Mouse (Mus musculus) liver, adult 2 months (tissue): ENCODE measurements around the gene Dnaja3. TPM values are rescaled to one million over a fixed set of nuclear protein-coding genes. Genes with fewer than 3 reads are reported as not detected.
A peak's percentile ranks its signal among the peaks of the same experiment; 100 is the strongest.

Experiments
- DNase-seq: peaks from one replicate; pipeline ENCODE4 v3.0.0-alpha.2; 2011; ENCODE audit warnings: low read depth, low spot score; ENCODE audit errors: extremely low read depth
- H3K27ac ChIP-seq: fragments of 200-500 bp; replicated peaks from 2 replicates; pipeline ENCODE4 v1.5.1; 2012; ENCODE audit warnings: low read depth, mild to moderate bottlenecking, control low read depth, inconsistent platforms, low read length; ENCODE audit not compliant: insufficient read depth
- H3K27me3 ChIP-seq: fragments of 200-500 bp; 2 replicates; pipeline ENCODE4 v1.6.1; 2012; ENCODE audit warnings: mild to moderate bottlenecking, moderate library complexity, low read length, inconsistent platforms; ENCODE audit not compliant: control insufficient read depth, insufficient read depth
- H3K36me3 ChIP-seq: fragments of 200-500 bp; 2 replicates; pipeline ENCODE4 v1.6.1; 2012; ENCODE audit warnings: low read length, inconsistent platforms; ENCODE audit not compliant: control insufficient read depth, insufficient read depth
- H3K4me1 ChIP-seq: fragments of 200-500 bp; 2 replicates; pipeline ENCODE4 v1.6.1; 2011; ENCODE audit warnings: low read length; ENCODE audit not compliant: control insufficient read depth, insufficient read depth
- H3K4me3 ChIP-seq: fragments of 200-500 bp; 2 replicates; pipeline ENCODE4 v1.5.1; 2011; ENCODE audit warnings: low read depth, mild to moderate bottlenecking, control low read depth, low read length, moderate library complexity; ENCODE audit not compliant: insufficient read depth
- H3K79me2 ChIP-seq: fragments of 200-500 bp; 2 replicates; pipeline ENCODE4 v1.6.1; 2012; ENCODE audit warnings: inconsistent platforms, mild to moderate bottlenecking, low read length, moderate library complexity; ENCODE audit not compliant: control insufficient read depth, insufficient read depth
- H3K9ac ChIP-seq: fragments of 200-500 bp; 2 replicates; pipeline ENCODE4 v1.6.1; 2012; ENCODE audit warnings: low read depth, mild to moderate bottlenecking, control low read depth, inconsistent platforms, low read length
- CTCF ChIP-seq: fragments of 200-500 bp; IDR thresholded peaks from 2 replicates; pipeline ENCODE4 v1.5.1; 2011; ENCODE audit warnings: low read depth, low read length, control low read depth
- POLR2A ChIP-seq: fragments of 200-500 bp; IDR thresholded peaks from 2 replicates; pipeline ENCODE4 v1.6.1; 2011; ENCODE audit warnings: low read length, control low read depth; ENCODE audit not compliant: insufficient read depth; ENCODE audit errors: extremely low read depth
- WGBS: fragments of 180-500 bp; shearing (Covaris S2); methylation state at CpG from one replicate; pipeline ENCODE4 v1.1.7; 2018; 5-methylcytosine and 5-hydroxymethylcytosine counted together
- polyA plus RNA-seq: library from polyadenylated mRNA; depleted of rRNA; stranded (reverse); fragments of >200 nt; gene quantifications from 2 replicates; pipeline ENCODE4 v1.2.3, GENCODE M21; 2012
- total RNA-seq: library from RNA; depleted of rRNA; stranded (reverse); fragments of >200 nt; gene quantifications from 2 replicates; pipeline ENCODE4 v1.2.3, GENCODE M21; 2014

Dnaja3 gene
- total and polyA plus RNA-seq, 2 experiments, result 37.7 to 76.3 TPM

DNA sequence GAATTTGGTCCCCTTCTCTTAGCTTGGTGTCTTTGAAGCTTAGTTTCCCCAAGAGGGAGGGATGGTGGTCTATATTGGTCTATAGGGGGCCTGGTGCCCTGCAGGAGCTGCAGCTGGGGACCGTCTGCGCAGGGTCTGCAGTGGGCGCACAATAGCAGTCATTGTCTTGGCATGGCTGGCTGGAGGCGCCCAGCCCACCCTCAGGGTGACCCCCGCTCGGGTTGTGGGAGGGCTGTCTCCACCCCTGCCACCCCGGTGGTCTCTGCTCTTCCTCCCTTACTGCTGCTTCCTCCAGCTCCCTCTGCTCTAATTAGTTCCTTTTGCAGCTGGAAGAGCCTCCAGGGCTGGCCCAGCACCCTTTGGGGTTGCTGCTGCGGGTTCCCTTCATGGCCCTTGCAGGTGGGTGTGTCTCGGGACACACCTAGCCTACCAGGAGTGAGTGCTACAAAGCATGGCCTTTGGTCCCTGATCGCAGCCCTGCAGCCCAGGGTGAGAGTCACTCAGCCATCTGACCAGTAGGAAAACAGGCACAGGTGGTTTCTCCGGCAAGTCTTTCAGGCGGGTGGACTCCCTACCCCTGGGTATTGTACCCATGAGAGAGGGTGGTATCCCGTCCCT is 34.2 kb upstream of the Dnaja3 start:
- no peak overlapping the region for H3K4me3 ChIP-seq
- H3K4me1 ChIP-seq, result no peaks in the 10 kb centered on the region
- no peak overlapping the region for H3K27ac ChIP-seq
- H3K79me2 ChIP-seq, result no peaks in the 10 kb centered on the region
- H3K36me3 ChIP-seq, result no peaks in the 10 kb centered on the region
- no peak for TF ChIP-seq CTCF
- TF ChIP-seq POLR2A, result no peak
- no peak overlapping the region for H3K9ac ChIP-seq
- 84% methylated on average over 13 of the region's 13 CpGs for WGBS
- H3K27me3 ChIP-seq, result no peaks in the 10 kb centered on the region
- DNase-seq, result no peak

GRCm38 (mm10) chr16:4606431-4607084 is 33.2 kb upstream of the Dnaja3 start:
- Histone ChIP-seq H3K27me3 (no peaks in the 10 kb centered on the region), H3K36me3 (no peaks in the 10 kb centered on the region), H3K4me1 (no peaks in the 10 kb centered on the region), H3K79me2 (no peaks in the 10 kb centered on the region), H3K27ac (peak overlapping the region; percentile 23), H3K9ac (no peak overlapping the region), H3K4me3 (no peak overlapping the region)
- DNase-seq, result no peak
- WGBS, result 52% methylated on average over 5 of the region's 5 CpGs
- no peak for TF ChIP-seq POLR2A
- TF ChIP-seq CTCF, result peak; percentile 43

DNA sequence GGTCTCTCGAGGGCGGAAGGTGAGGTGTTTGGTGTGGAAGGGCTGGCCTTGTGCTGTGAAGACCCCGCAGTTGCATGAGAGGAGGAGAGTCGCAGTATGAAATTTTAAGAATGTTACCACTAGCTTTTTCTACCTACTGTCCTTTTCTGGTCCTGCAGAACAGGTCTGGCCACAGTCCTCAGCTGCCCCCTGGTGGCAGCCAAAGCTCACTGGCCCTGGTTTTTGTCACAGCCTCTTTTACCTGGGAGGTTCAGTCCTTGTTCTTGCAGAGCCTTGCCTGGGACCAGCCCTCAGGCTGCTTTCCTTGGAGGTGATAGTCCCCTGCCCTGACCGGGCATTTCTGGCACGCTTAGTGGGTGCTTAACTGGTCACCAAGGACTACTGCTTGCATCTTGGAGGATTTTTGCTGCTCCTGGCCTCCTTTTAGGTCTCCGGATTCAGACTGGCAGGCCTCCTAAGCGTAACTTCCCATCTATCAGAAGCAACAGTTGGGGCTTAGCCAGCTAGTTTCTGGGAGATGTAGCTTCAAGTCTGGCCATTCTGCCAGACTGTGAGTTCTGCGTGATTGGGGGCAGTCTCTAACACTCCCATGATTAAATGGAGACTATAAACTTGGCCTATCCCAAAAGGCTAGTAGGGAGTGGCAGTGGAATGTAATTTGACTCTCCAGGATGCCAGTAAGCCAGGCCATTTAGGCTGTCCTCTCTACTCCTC is 31.8 kb upstream of the Dnaja3 start:
- TF ChIP-seq POLR2A (no peak), CTCF (peak; percentile 99)
- H3K27ac ChIP-seq, result no peak overlapping the region
- no peaks in the 10 kb centered on the region for H3K36me3 ChIP-seq
- H3K27me3 ChIP-seq, result no peaks in the 10 kb centered on the region
- 53% methylated on average over 9 of the region's 9 CpGs for WGBS
- H3K9ac ChIP-seq, result no peak overlapping the region
- no peak overlapping the region for H3K4me3 ChIP-seq
- DNase-seq, result peak; percentile 62
- no peaks in the 10 kb centered on the region for H3K79me2 ChIP-seq
- H3K4me1 ChIP-seq, result no peaks in the 10 kb centered on the region

- Histone ChIP-seq H3K27me3 (no peaks in the 10 kb centered on the region), H3K4me1 (no peaks in the 10 kb centered on the region), H3K9ac (no peak overlapping the region), H3K79me2 (no peaks in the 10 kb centered on the region), H3K36me3 (no peaks in the 10 kb centered on the region), H3K4me3 (no peak overlapping the region), H3K27ac (no peak overlapping the region)
- WGBS, result 88% methylated on average over 19 of the region's 19 CpGs
- no peak for TF ChIP-seq CTCF
- no peak for TF ChIP-seq POLR2A
- DNase-seq, result no peak
Observed at GRCm38 (mm10) chr16:4608532-4609059, 31.2 kb upstream of the Dnaja3 start.

- Histone ChIP-seq H3K9ac (no peak overlapping the region), H3K4me3 (no peak overlapping the region), H3K27me3 (no peaks in the 10 kb centered on the region), H3K79me2 (no peaks in the 10 kb centered on the region), H3K4me1 (peaks cover 5% of the 10 kb centered on the region; the same call in 1 of the 2 replicates), H3K27ac (no peak overlapping the region), H3K36me3 (peaks cover under 1% of the 10 kb centered on the region; the same call in 1 of the 2 replicates)
- no peak for DNase-seq
- WGBS, result 81% methylated on average over 5 of the region's 5 CpGs
- TF ChIP-seq POLR2A (no peak), CTCF (no peak)
Observed at GRCm38 (mm10) chr16:4611193-4611592, 28.6 kb upstream of the Dnaja3 start.
